Mouse (Mus musculus): ENCODE data around the gene Meis1.

- TF ChIP-seq CTCF (IDR thresholded peaks at IDR 0.05; ENCODE audit: control insufficient read depth, insufficient read depth, low read length) (no peak), POLR2A (IDR thresholded peaks at IDR 0.05; ENCODE audit: borderline replicate concordance, control insufficient read depth, low read depth, low read length) (no peak)
Measured at GRCm38 (mm10) chr11:18992796-18993195, 26.0 kb downstream of the Meis1 start.

Data from bone marrow, adult 2 months (tissue).